Mouse (Mus musculus) embryonic facial prominence, embryonic 13.5 days (tissue): ENCODE measurements around the gene Eci1. TPM values are rescaled to one million over a fixed set of nuclear protein-coding genes. Genes with fewer than 3 reads are reported as not detected.

Experiments used
- ATAC-seq: fragments of 200-750 bp; cut with Nextera tagmentation; 2 replicates; pipeline ENCODE4 v1.8.0; 2017; ENCODE audit warnings: low read depth; ENCODE audit not compliant: insufficient number of reproducible peaks, insufficient read depth, low FRiP score, low TSS enrichment
- H3K27ac ChIP-seq: fragments of 300-500 bp; sonication (generic); 2 replicates; pipeline ENCODE4 v1.5.1; 2015; ENCODE audit warnings: moderate library complexity, mild to moderate bottlenecking, inconsistent platforms
- H3K27me3 ChIP-seq: fragments of 300-500 bp; sonication (generic); 2 replicates; pipeline ENCODE4 v1.6.1; 2015; ENCODE audit warnings: mild to moderate bottlenecking, inconsistent platforms
- H3K36me3 ChIP-seq: fragments of 300-500 bp; sonication (generic); 2 replicates; pipeline ENCODE4 v1.6.1; 2015; ENCODE audit warnings: mild to moderate bottlenecking, inconsistent platforms
- H3K4me1 ChIP-seq: fragments of 300-500 bp; sonication (generic); 2 replicates; pipeline ENCODE4 v1.6.1; 2015; ENCODE audit warnings: inconsistent platforms
- H3K4me2 ChIP-seq: fragments of 300-500 bp; sonication (generic); 2 replicates; pipeline ENCODE4 v1.6.1; 2015; ENCODE audit warnings: moderate library complexity, mild to moderate bottlenecking, inconsistent platforms
- H3K4me3 ChIP-seq: fragments of 300-500 bp; sonication (generic); 2 replicates; pipeline ENCODE4 v1.5.1; 2015; ENCODE audit warnings: mild to moderate bottlenecking, inconsistent platforms
- H3K9ac ChIP-seq: fragments of 300-500 bp; sonication (generic); 2 replicates; pipeline ENCODE4 v1.6.1; 2015; ENCODE audit warnings: mild to moderate bottlenecking, inconsistent platforms
- H3K9me3 ChIP-seq: fragments of 300-500 bp; sonication (generic); 2 replicates; pipeline ENCODE4 v1.6.1; 2016; ENCODE audit warnings: inconsistent platforms
- WGBS: fragments of 180-500 bp; shearing (Covaris S2); methylation state at CpG from one replicate; pipeline ENCODE4 v1.1.7; 2015; ENCODE audit warnings: mixed read lengths; 5-methylcytosine and 5-hydroxymethylcytosine counted together
- polyA plus RNA-seq: library from polyadenylated mRNA; unstranded; fragments of >200 nt; fragmentation: Nextera tagmentation; extraction: Ambion mirVana; gene quantifications from 2 replicates; pipeline ENCODE4 v1.2.1, GENCODE M21; 2015

The Eci1 gene
- polyA plus RNA-seq, 1 experiment from 2014 or later: 70.6 TPM

- peaks cover 62% of the 10 kb centered on the region for H3K4me1 ChIP-seq
- no peak overlapping the region for H3K9ac ChIP-seq
- H3K9me3 ChIP-seq: no peaks in the 10 kb centered on the region
- no peak overlapping the region for H3K27ac ChIP-seq
- no peak overlapping the region for H3K4me3 ChIP-seq
- no peak overlapping the region for H3K4me2 ChIP-seq
- no peak for ATAC-seq
- WGBS: 89% methylated on average over 6 of the region's 6 CpGs
- no peaks in the 10 kb centered on the region for H3K27me3 ChIP-seq
- H3K36me3 ChIP-seq: peaks cover 40% of the 10 kb centered on the region
Observed at GRCm38 (mm10) chr17:24475586-24475985, 49.1 kb downstream of the Eci1 start.

GRCm38 (mm10) chr17:24476022-24476776 is 49.8 kb downstream of the Eci1 start:
- H3K9ac ChIP-seq: no peak overlapping the region
- no peak for ATAC-seq
- H3K4me1 ChIP-seq: peaks cover 56% of the 10 kb centered on the region
- no peak overlapping the region for H3K4me2 ChIP-seq
- no peak overlapping the region for H3K27ac ChIP-seq
- H3K9me3 ChIP-seq: no peaks in the 10 kb centered on the region
- no peaks in the 10 kb centered on the region for H3K27me3 ChIP-seq
- peaks cover 40% of the 10 kb centered on the region for H3K36me3 ChIP-seq
- H3K4me3 ChIP-seq: no peak overlapping the region
- WGBS: 93% methylated on average over 10 of the region's 10 CpGs

- Histone ChIP-seq H3K36me3 (peaks cover 40% of the 10 kb centered on the region), H3K4me2 (peak overlapping the region; percentile 71)
- 88% methylated on average over 20 of the region's 20 CpGs for WGBS
Observed at GRCm38 (mm10) chr17:24477053-24477984, 50.9 kb downstream of the Eci1 start.

GRCm38 (mm10) chr17:24477985-24478600 is 51.7 kb downstream of the Eci1 start:
- no peak for ATAC-seq
- H3K4me1 ChIP-seq: peaks cover 37% of the 10 kb centered on the region
- peaks cover 40% of the 10 kb centered on the region for H3K36me3 ChIP-seq
- no peak overlapping the region for H3K27ac ChIP-seq
- H3K4me3 ChIP-seq: peak overlapping the region; percentile 76
- 49% methylated on average over 11 of the region's 11 CpGs for WGBS
- peak overlapping the region; percentile 71 for H3K4me2 ChIP-seq
- no peaks in the 10 kb centered on the region for H3K9me3 ChIP-seq
- peak overlapping the region; percentile 91 for H3K9ac ChIP-seq
- no peaks in the 10 kb centered on the region for H3K27me3 ChIP-seq

More at GRCm38 (mm10) chr17:24477053-24477984, 50.9 kb downstream of the Eci1 start:
- no peaks in the 10 kb centered on the region for H3K9me3 ChIP-seq
- H3K4me1 ChIP-seq: peaks cover 44% of the 10 kb centered on the region
- H3K27ac ChIP-seq: no peak overlapping the region
- H3K27me3 ChIP-seq: no peaks in the 10 kb centered on the region
- peak overlapping the region; percentile 76 for H3K4me3 ChIP-seq
- peak overlapping the region; percentile 91 for H3K9ac ChIP-seq
- ATAC-seq: no peak

- peaks cover 30% of the 10 kb centered on the region for H3K4me1 ChIP-seq
- H3K36me3 ChIP-seq: peaks cover 34% of the 10 kb centered on the region
- peak within 1 kb of the TSS; percentile 76 for H3K4me3 ChIP-seq
- peak; percentile 87 for ATAC-seq
- peak within 1 kb of the TSS; percentile 97 for H3K27ac ChIP-seq
- H3K27me3 ChIP-seq: no peaks in the 10 kb centered on the region
- peak within 1 kb of the TSS; percentile 71 for H3K4me2 ChIP-seq
- H3K9ac ChIP-seq: peak within 1 kb of the TSS; percentile 91
- WGBS: under 1% methylated on average over 48 of the region's 48 CpGs
- no peaks in the 10 kb centered on the region for H3K9me3 ChIP-seq
Observed at GRCm38 (mm10) chr17:24478663-24479380, 52.4 kb downstream of the Eci1 start, which contains the start of gene Mlst8. Gene Mlst8 (minus strand): TSS chr17:24479078.

GRCm38 (mm10) chr17:24479431-24479830 is 53.0 kb downstream of the Eci1 start:
- Histone ChIP-seq H3K36me3 (peaks cover 28% of the 10 kb centered on the region), H3K4me1 (peaks cover 24% of the 10 kb centered on the region), H3K4me3 (peak overlapping the region; percentile 76), H3K9ac (peak overlapping the region; percentile 91), H3K27ac (no peak overlapping the region), H3K9me3 (no peaks in the 10 kb centered on the region), H3K27me3 (no peaks in the 10 kb centered on the region), H3K4me2 (peak overlapping the region; percentile 71)
- no peak for ATAC-seq
- WGBS: 21% methylated on average over 1 of the region's 1 CpGs

GRCm38 (mm10) chr17:24480201-24480826 is 53.9 kb downstream of the Eci1 start:
- H3K4me2 ChIP-seq: no peak overlapping the region
- 42% methylated on average over 3 of the region's 3 CpGs for WGBS
- H3K4me3 ChIP-seq: no peak overlapping the region
- no peak overlapping the region for H3K27ac ChIP-seq
- peaks cover 19% of the 10 kb centered on the region for H3K36me3 ChIP-seq
- peaks cover 22% of the 10 kb centered on the region for H3K4me1 ChIP-seq
- no peaks in the 10 kb centered on the region for H3K27me3 ChIP-seq
- 0 out of 2 replicates have a peak overlapping the region, but pooled peaks have one; percentile 49 for H3K9ac ChIP-seq
- ATAC-seq: no peak
- no peaks in the 10 kb centered on the region for H3K9me3 ChIP-seq

GRCm38 (mm10) chr17:24481027-24481815 is 54.8 kb downstream of the Eci1 start:
- WGBS: 94% methylated on average over 20 of the region's 20 CpGs

GRCm38 (mm10) chr17:24483495-24483894 is 57.1 kb downstream of the Eci1 start:
- Histone ChIP-seq H3K4me3 (no peak overlapping the region), H3K9ac (no peak overlapping the region), H3K36me3 (no peaks in the 10 kb centered on the region), H3K4me2 (no peak overlapping the region), H3K27ac (no peak overlapping the region), H3K4me1 (peaks cover 21% of the 10 kb centered on the region), H3K27me3 (peaks cover 17% of the 10 kb centered on the region), H3K9me3 (no peaks in the 10 kb centered on the region)
- WGBS: 83% methylated on average over 3 of the region's 3 CpGs
- no peak for ATAC-seq

More at GRCm38 (mm10) chr17:24481027-24481815, 54.8 kb downstream of the Eci1 start:
- H3K4me3 ChIP-seq: no peak overlapping the region
- H3K4me1 ChIP-seq: peaks cover 26% of the 10 kb centered on the region
- H3K36me3 ChIP-seq: peaks cover 10% of the 10 kb centered on the region
- H3K9ac ChIP-seq: no peak overlapping the region
- no peak for ATAC-seq
- no peak overlapping the region for H3K4me2 ChIP-seq
- H3K9me3 ChIP-seq: no peaks in the 10 kb centered on the region
- no peak overlapping the region for H3K27ac ChIP-seq
- no peaks in the 10 kb centered on the region for H3K27me3 ChIP-seq
